Mouse (Mus musculus): ENCODE results near the gene Mpzl3. TPM values are rescaled to one million over a fixed set of nuclear protein-coding genes. Genes with fewer than 3 reads are reported as not detected.

Gene Mpzl3
- polyA plus RNA-seq, 1 experiment from 2014 or later: 1.9 TPM

GRCm38 (mm10) chr9:45119954-45120530 is 65.1 kb downstream of the Mpzl3 start:
- no peak for ATAC-seq (replicated peaks; ENCODE audit: extremely low read depth, insufficient read depth, low FRiP score)
- H3K9ac ChIP-seq (ENCODE audit: low read length): no peak overlapping the region
- H3K27me3 ChIP-seq (ENCODE audit: control insufficient read depth, insufficient read depth, low read length): no peaks in the 10 kb centered on the region
- no peaks in the 10 kb centered on the region for H3K9me3 ChIP-seq (replicated peaks; ENCODE audit: control insufficient read depth, low read length)
- H3K27ac ChIP-seq (ENCODE audit: low read length): no peak overlapping the region
- H3K4me1 ChIP-seq (ENCODE audit: control insufficient read depth, insufficient read depth, low read length): peaks cover 10% of the 10 kb centered on the region
- H3K4me2 ChIP-seq (ENCODE audit: low read depth, low read length): no peak overlapping the region
- H3K36me3 ChIP-seq (ENCODE audit: control insufficient read depth, insufficient read depth): no peaks in the 10 kb centered on the region
- no peak overlapping the region for H3K4me3 ChIP-seq (ENCODE audit: low read length)
- WGBS: 84% methylated on average over 14 of the region's 14 CpGs

DNA sequence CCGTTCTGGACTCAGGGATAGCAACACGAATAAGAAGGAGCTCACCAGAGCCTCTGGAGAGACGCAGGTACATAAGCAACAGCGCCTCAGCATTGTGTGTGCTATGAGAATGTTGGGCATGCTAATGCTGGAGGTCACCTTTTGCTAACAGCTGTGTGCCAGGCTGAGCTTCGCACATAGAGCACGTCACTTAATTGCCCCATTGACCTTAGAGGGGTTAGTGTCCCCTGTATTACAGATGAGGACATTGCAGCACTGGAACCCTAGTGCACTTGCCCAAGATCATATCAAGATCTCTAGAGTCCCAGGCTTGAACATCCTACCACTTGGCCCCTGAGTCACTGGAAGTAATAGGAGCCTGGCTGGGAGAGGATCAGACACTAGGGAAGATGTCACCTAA is 65.6 kb downstream of the Mpzl3 start:
- no peak overlapping the region for H3K9ac ChIP-seq (ENCODE audit: low read length)
- H3K36me3 ChIP-seq (ENCODE audit: control insufficient read depth, insufficient read depth): no peaks in the 10 kb centered on the region

DNA sequence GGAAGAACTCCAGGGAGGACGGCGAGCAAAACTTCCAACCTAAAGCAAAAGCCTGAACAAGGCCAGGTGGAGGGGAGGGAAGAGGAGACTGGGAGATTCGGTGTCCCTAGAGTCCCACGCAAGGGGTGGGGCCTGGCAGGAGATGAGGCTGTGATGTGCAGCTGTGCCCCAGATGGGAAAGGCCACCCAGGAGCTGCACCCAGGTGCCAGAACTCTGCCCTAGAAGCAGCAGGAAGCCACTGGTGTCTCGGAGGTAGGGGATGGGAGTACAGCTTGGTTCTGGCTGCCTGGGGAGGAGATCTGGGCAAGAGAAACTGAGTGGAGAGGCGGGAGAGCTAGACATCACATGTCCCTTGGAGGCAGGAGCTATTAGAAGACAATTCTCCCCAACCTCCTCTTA is 66.0 kb downstream of the Mpzl3 start:
- Histone ChIP-seq H3K9me3 (replicated peaks; ENCODE audit: control insufficient read depth, low read length) (no peaks in the 10 kb centered on the region), H3K9ac (ENCODE audit: low read length) (no peak overlapping the region), H3K4me1 (ENCODE audit: control insufficient read depth, insufficient read depth, low read length) (peaks cover 10% of the 10 kb centered on the region), H3K36me3 (ENCODE audit: control insufficient read depth, insufficient read depth) (no peaks in the 10 kb centered on the region), H3K27ac (ENCODE audit: low read length) (no peak overlapping the region), H3K4me3 (ENCODE audit: low read length) (no peak overlapping the region), H3K4me2 (ENCODE audit: low read depth, low read length) (no peak overlapping the region), H3K27me3 (ENCODE audit: control insufficient read depth, insufficient read depth, low read length) (no peaks in the 10 kb centered on the region)
- 56% methylated on average over 6 of the region's 6 CpGs for WGBS
- no peak; the same call in 1 of the 2 replicates for ATAC-seq (replicated peaks; ENCODE audit: extremely low read depth, insufficient read depth, low FRiP score)

More for the DNA sequence above, 65.6 kb downstream of the Mpzl3 start:
- Histone ChIP-seq H3K9me3 (replicated peaks; ENCODE audit: control insufficient read depth, low read length) (no peaks in the 10 kb centered on the region), H3K27me3 (ENCODE audit: control insufficient read depth, insufficient read depth, low read length) (no peaks in the 10 kb centered on the region), H3K27ac (ENCODE audit: low read length) (no peak overlapping the region), H3K4me2 (ENCODE audit: low read depth, low read length) (no peak overlapping the region), H3K4me3 (ENCODE audit: low read length) (no peak overlapping the region), H3K4me1 (ENCODE audit: control insufficient read depth, insufficient read depth, low read length) (peaks cover 10% of the 10 kb centered on the region)
- ATAC-seq (replicated peaks; ENCODE audit: extremely low read depth, insufficient read depth, low FRiP score): no peak
- 84% methylated on average over 6 of the region's 6 CpGs for WGBS

GRCm38 (mm10) chr9:45121769-45122168 is 66.8 kb downstream of the Mpzl3 start:
- WGBS: 5% methylated on average over 10 of the region's 10 CpGs
- Histone ChIP-seq H3K27me3 (ENCODE audit: control insufficient read depth, insufficient read depth, low read length) (no peaks in the 10 kb centered on the region), H3K4me2 (ENCODE audit: low read depth, low read length) (peak overlapping the region; percentile 63), H3K9me3 (replicated peaks; ENCODE audit: control insufficient read depth, low read length) (no peaks in the 10 kb centered on the region), H3K4me1 (ENCODE audit: control insufficient read depth, insufficient read depth, low read length) (peaks cover 13% of the 10 kb centered on the region), H3K36me3 (ENCODE audit: control insufficient read depth, insufficient read depth) (no peaks in the 10 kb centered on the region), H3K9ac (ENCODE audit: low read length) (peak overlapping the region; percentile 27), H3K4me3 (ENCODE audit: low read length) (peak overlapping the region; percentile 28), H3K27ac (ENCODE audit: low read length) (no peak overlapping the region; the same call in 1 of the 2 replicates)
- peak; percentile 69 for ATAC-seq (replicated peaks; ENCODE audit: extremely low read depth, insufficient read depth, low FRiP score)

- H3K27me3 ChIP-seq (ENCODE audit: control insufficient read depth, insufficient read depth, low read length): no peaks in the 10 kb centered on the region
- H3K9me3 ChIP-seq (replicated peaks; ENCODE audit: control insufficient read depth, low read length): no peaks in the 10 kb centered on the region
- peak overlapping the region; percentile 40 for H3K27ac ChIP-seq (ENCODE audit: low read length)
- H3K36me3 ChIP-seq (ENCODE audit: control insufficient read depth, insufficient read depth): no peaks in the 10 kb centered on the region
- H3K4me2 ChIP-seq (ENCODE audit: low read depth, low read length): peak overlapping the region; percentile 63
- 14% methylated on average over 9 of the region's 9 CpGs for WGBS
- H3K4me3 ChIP-seq (ENCODE audit: low read length): peak overlapping the region; percentile 28
- H3K9ac ChIP-seq (ENCODE audit: low read length): peak overlapping the region; percentile 12; the same call in 1 of the 2 replicates
- H3K4me1 ChIP-seq (ENCODE audit: control insufficient read depth, insufficient read depth, low read length): peaks cover 13% of the 10 kb centered on the region
- peak; percentile 53; the same call in 1 of the 2 replicates for ATAC-seq (replicated peaks; ENCODE audit: extremely low read depth, insufficient read depth, low FRiP score)
Measured at GRCm38 (mm10) chr9:45122209-45122761, 67.3 kb downstream of the Mpzl3 start.

- no peaks in the 10 kb centered on the region for H3K27me3 ChIP-seq (ENCODE audit: control insufficient read depth, insufficient read depth, low read length)
- WGBS: 86% methylated on average over 14 of the region's 14 CpGs
- no peaks in the 10 kb centered on the region for H3K9me3 ChIP-seq (replicated peaks; ENCODE audit: control insufficient read depth, low read length)
- H3K4me2 ChIP-seq (ENCODE audit: low read depth, low read length): no peak overlapping the region
- H3K9ac ChIP-seq (ENCODE audit: low read length): no peak overlapping the region
- ATAC-seq (replicated peaks; ENCODE audit: extremely low read depth, insufficient read depth, low FRiP score): no peak
- H3K27ac ChIP-seq (ENCODE audit: low read length): no peak overlapping the region
- H3K4me3 ChIP-seq (ENCODE audit: low read length): no peak overlapping the region
- peaks cover 9% of the 10 kb centered on the region for H3K4me1 ChIP-seq (ENCODE audit: control insufficient read depth, insufficient read depth, low read length)
- H3K36me3 ChIP-seq (ENCODE audit: control insufficient read depth, insufficient read depth): no peaks in the 10 kb centered on the region
Measured at GRCm38 (mm10) chr9:45125211-45125610, 70.2 kb downstream of the Mpzl3 start.

DNA sequence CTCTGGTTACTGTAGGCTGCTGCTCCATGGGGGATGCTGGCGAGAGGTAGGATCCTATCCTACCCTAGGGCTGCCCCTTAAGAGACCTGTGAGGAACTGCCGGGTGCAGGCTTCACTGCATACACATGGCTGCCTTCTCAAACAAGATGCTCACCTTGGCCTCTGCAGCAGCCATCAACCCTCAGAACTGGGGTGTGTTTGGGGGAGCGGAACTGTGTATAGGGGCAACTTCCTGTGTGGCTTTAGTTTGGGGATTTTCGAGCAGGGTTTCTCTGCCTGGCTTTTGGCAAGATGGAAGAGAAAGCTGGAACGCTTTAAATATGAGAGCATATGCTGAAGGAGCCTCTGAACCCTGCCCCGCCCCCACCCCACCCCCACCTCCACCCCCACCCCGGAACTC is 72.0 kb downstream of the Mpzl3 start:
- Histone ChIP-seq H3K4me2 (ENCODE audit: low read depth, low read length) (no peak overlapping the region), H3K4me3 (ENCODE audit: low read length) (no peak overlapping the region), H3K27me3 (ENCODE audit: control insufficient read depth, insufficient read depth, low read length) (0 out of 2 replicates have a peak, but pooled peaks cover 3% of the 10 kb centered on the region), H3K9me3 (replicated peaks; ENCODE audit: control insufficient read depth, low read length) (no peaks in the 10 kb centered on the region), H3K9ac (ENCODE audit: low read length) (no peak overlapping the region), H3K36me3 (ENCODE audit: control insufficient read depth, insufficient read depth) (no peaks in the 10 kb centered on the region), H3K4me1 (ENCODE audit: control insufficient read depth, insufficient read depth, low read length) (peaks cover 8% of the 10 kb centered on the region), H3K27ac (ENCODE audit: low read length) (no peak overlapping the region)
- no peak for ATAC-seq (replicated peaks; ENCODE audit: extremely low read depth, insufficient read depth, low FRiP score)
- 48% methylated on average over 7 of the region's 7 CpGs for WGBS

Other genes starting within 250 kb of the Mpzl3 start
- 7.7 and 8.2 TPM in 2 replicates for gene Kmt2a, start 173.9 kb upstream of the Mpzl3 start, polyA plus RNA-seq (2015; fragmentation: Nextera tagmentation; extraction: Ambion mirVana)
- 1,180 and 1,367 TPM in 2 replicates for gene Atp5l, start 134.4 kb upstream of the Mpzl3 start, polyA plus RNA-seq (2015; fragmentation: Nextera tagmentation; extraction: Ambion mirVana)
- 16.8 and 17.7 TPM in 2 replicates for gene Ube4a, start 89.6 kb upstream of the Mpzl3 start, polyA plus RNA-seq (2015; fragmentation: Nextera tagmentation; extraction: Ambion mirVana)
- gene Cd3g, start 74.8 kb upstream of the Mpzl3 start, polyA plus RNA-seq (2015; fragmentation: Nextera tagmentation; extraction: Ambion mirVana): 37.6 and 99.6 TPM in 2 replicates
- gene Cd3d, start 73.4 kb upstream of the Mpzl3 start, polyA plus RNA-seq (2015; fragmentation: Nextera tagmentation; extraction: Ambion mirVana): 11.7 and 30.7 TPM in 2 replicates
- 25.0 and 71.7 TPM in 2 replicates for gene Cd3e, start 45.6 kb upstream of the Mpzl3 start, polyA plus RNA-seq (2015; fragmentation: Nextera tagmentation; extraction: Ambion mirVana)
- 4.2 and 6.1 TPM in 2 replicates for gene Mpzl2, start 15.4 kb upstream of the Mpzl3 start, polyA plus RNA-seq (2015; fragmentation: Nextera tagmentation; extraction: Ambion mirVana)
- gene Jaml, start 24.0 kb downstream of the Mpzl3 start, polyA plus RNA-seq (2015; fragmentation: Nextera tagmentation; extraction: Ambion mirVana): 0.41 and 0.87 TPM in 2 replicates
- gene Scn2b, start 62.6 kb downstream of the Mpzl3 start, polyA plus RNA-seq (2015; fragmentation: Nextera tagmentation; extraction: Ambion mirVana): 1.3 and 2.3 TPM in 2 replicates
- 0.75 and 1.6 TPM in 2 replicates for gene Scn4b, start 83.2 kb downstream of the Mpzl3 start, polyA plus RNA-seq (2015; fragmentation: Nextera tagmentation; extraction: Ambion mirVana)
- 0.13 TPM in 1 of 2 replicates, not detected in the other for gene BC049352, start 126.8 kb downstream of the Mpzl3 start, polyA plus RNA-seq (2015; fragmentation: Nextera tagmentation; extraction: Ambion mirVana)
- 0.79 and 1.4 TPM in 2 replicates for gene Tmprss4, start 148.9 kb downstream of the Mpzl3 start, polyA plus RNA-seq (2015; fragmentation: Nextera tagmentation; extraction: Ambion mirVana)
- 1.2 and 1.7 TPM in 2 replicates for gene Il10ra, start 214.0 kb downstream of the Mpzl3 start, polyA plus RNA-seq (2015; fragmentation: Nextera tagmentation; extraction: Ambion mirVana)